Mouse (Mus musculus): Measurements from ENCODE around the gene Clmp. TPM values are rescaled to one million over a fixed set of nuclear protein-coding genes. Genes with fewer than 3 reads are reported as not detected.

The Clmp gene
- 16.8 and 31.6 TPM in 2 replicates for polyA plus RNA-seq (2015; fragmentation: Nextera tagmentation; extraction: Ambion mirVana)

GRCm38 (mm10) chr9:40685801-40686420 is at the start of gene Clmp:
TSS of gene Clmp (plus strand) at chr9:40685962.

GRCm38 (mm10) chr9:40670313-40670712 is 15.4 kb upstream of the Clmp start, which contains the start of gene Gm21915:
TSS of gene Gm21915 (plus strand) at chr9:40670613.

GRCm38 (mm10) chr9:40800675-40801612 is 115.2 kb downstream of the Clmp start, which contains the start of gene Hspa8:
TSS of gene Hspa8 (plus strand) at chr9:40800984.

Other genes with a start within 250 kb of the Clmp start
- gene Gramd1b, start 154.6 kb upstream of the Clmp start, polyA plus RNA-seq (2015; fragmentation: Nextera tagmentation; extraction: Ambion mirVana), result 16.8 and 47.6 TPM in 2 replicates
- not detected in 2 replicates for gene Gm21915, start 15.3 kb upstream of the Clmp start, polyA plus RNA-seq (2015; fragmentation: Nextera tagmentation; extraction: Ambion mirVana)
- gene Hspa8, start 115.0 kb downstream of the Clmp start, polyA plus RNA-seq (2015; fragmentation: Nextera tagmentation; extraction: Ambion mirVana), result 1,356 and 1,764 TPM in 2 replicates
- gene Bsx, start 188.2 kb downstream of the Clmp start, polyA plus RNA-seq (2015; fragmentation: Nextera tagmentation; extraction: Ambion mirVana), result 0.10 and 0.39 TPM in 2 replicates